Mouse (Mus musculus): ENCODE measurements around the gene Tmem145.
"Not testable (repeated sequence)": the region's sequence is repeated elsewhere in the genome, so short reads cannot be mapped to it uniquely, and the experiment has no call there.

Tmem145 gene

DNA sequence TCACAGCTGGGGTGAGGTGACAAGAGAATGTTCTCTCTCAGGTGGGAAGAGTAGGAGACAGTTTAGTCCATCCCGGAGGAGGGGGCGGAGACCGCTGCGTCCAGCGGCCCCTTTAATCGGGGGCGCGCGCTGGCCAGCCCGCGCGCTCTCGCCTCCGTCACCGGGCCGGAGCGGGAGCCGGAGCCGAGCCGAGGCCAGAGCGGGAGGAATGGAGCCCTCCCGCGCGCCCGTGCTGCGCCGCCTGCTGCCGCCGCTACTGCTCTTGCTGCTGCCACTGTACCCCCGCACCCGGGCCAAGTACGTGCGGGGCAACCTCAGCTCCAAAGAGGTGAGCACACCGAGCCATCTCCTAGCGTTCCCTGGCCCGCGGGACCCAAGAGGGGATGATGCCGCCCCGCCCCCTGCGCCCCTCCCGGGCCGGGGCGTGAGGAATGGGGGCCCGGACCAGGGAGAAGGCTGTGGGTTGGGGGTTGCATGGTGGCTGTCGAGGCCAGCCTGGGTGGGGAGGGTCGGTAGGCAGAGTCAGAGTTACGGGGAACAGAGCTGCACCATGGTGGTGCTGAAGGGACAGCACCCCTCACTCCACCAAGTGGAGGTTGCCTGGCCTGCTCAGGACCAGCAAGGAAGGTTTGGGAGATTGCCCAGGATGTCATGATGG, at the start of gene Tmem145:
Tmem145 (plus strand) TSS at position 151 of the 658 bp plus-strand sequence.
- peak; percentile 86 for DNase-seq (ENCODE audit: low read depth)

DNA sequence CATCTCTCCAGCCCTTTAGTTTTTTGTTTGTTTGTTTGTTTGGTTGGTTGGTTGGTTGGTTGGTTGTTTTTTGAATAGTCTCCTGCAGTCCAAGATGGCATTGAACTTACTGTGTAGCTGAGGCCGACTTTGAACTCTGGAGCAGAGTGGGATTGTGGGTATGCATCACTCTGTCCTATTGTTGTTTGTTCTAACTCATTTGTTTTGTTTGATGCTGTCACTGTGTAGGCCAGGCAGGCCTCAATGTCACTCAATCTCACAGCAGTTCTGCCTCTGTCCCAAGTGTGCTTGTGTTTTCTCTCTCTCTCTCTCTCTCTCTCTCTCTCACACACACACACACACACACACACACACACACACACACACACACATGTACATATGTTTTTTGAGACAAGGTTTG, 44.0 kb upstream of the Tmem145 start:
- DNase-seq (ENCODE audit: low read depth), result no peak

DNA sequence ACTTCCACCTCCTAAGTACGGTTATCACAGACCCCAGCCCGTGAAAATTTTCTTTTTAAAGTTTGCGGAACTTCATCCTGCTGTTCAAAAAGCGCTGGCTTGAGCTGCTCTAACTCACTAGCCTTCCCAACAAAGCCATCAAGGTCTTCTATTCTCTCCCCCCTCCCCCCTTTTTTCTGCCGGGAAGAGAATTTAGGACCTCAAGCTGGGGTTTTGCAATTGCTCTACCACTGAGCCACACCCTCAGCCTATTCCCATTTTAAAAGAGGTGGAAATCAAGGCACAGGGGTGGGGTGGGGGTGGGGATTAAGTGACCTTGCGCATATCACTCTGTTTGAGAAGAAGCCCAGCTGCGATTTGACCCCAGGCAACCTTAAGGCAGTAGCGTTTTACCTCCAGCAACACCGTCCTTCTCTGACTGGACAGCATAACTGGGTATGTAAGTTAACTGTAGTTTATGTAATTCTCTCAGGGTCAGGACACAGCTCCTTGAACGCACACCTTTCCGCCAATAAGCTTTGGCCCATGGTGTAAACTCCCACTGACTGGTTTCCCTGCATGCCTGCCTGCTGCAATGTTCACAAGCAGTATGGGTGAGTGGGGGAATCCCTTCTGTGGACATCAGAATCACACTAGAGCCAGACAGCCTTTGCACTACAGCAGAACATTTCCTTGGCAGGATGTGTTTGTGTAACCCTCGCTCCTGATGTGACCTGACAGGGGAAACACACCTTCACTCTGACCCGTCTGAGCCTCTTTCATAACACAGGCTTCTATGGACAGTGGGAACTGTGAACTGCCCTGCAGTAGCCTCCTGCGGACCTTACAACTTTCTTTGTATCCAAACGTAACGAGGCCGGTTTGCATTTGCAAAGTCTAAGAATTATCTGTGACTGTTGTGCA, 41.7 kb upstream of the Tmem145 start:
- no peak for DNase-seq (ENCODE audit: low read depth)

DNA sequence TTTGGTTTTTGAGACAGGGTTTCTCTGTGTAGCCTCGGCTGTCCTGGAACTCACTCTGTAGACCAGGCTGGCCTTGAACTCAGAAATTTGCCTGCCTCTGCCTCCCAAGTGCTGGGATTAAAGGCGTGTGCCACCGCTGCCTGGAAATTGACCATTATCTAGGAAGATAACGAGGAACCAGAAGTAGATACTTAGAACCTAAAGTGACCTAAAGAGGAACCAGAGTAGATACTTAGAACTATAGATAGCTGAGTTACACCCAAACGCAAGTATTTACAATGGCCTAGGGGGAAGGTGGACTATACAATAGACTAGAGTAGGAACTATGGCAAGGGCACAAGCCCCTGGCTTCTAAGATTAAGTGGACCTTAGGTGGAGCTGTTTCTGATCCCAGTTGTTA, 40.2 kb upstream of the Tmem145 start:
- not testable (repeated sequence) for DNase-seq (ENCODE audit: low read depth)

DNA sequence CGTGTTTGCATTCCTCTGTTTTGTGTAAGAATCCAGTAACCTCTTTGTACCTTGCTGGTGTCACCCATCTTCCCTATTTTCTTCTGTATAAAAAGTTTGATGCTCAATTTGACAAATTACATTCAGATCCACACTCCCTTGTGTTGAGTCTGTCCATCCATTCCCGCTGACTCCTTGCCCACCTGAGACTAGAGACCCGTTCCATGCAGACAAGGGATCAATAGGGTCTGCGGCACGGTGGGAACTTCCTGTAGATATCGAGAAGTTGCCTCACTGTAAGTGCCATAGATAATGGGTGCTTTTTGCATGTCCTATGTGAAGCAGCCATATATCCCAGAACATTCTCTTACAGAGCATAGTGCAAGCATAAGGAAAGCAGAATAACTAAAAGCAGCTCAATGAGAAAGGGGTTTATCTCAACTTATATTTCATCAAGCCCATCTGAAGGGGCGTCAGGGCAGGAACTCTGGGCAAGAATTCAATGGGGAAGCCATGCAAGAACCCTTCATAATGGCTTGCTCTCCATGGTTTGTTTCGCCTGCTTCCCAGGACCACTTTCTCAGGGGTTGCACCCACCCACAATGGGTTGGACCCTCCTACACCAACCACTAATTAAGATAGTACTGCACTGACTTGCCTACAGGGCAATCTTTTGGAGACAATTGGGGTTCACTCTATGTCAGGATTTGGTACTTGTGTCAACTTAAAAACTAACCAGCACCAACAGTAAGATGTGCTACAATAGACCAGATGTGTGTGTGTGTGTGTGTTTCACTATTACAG, 39.5 kb upstream of the Tmem145 start:
- DNase-seq (ENCODE audit: low read depth), result no peak

DNA sequence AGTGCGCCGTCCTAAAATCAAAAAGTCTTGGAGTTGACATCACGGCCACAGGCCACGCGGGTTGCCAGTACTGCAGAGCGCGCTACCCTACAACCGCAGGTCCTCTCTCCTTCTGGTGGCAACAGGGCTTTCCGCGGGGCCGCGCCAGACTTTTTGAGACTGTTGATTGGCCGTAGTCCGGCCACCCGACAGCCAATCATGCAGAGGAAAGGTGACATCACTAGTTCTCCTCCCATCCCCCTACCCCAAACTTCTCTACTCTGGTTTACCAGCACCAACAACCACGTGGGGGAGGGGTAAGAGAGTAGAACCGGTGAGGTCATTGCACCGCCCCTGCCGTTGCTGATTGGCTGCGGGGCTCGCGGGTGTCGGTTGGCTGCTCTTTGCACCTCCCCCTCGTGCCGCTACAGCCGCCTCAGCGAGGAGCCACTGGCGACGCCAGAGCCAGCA, 38.6 kb upstream of the Tmem145 start, which contains the start of gene Cic:
Cic (plus strand) TSS at position 404 of the 450 bp plus-strand sequence.
- peak; percentile 99 for DNase-seq (ENCODE audit: low read depth)

DNA sequence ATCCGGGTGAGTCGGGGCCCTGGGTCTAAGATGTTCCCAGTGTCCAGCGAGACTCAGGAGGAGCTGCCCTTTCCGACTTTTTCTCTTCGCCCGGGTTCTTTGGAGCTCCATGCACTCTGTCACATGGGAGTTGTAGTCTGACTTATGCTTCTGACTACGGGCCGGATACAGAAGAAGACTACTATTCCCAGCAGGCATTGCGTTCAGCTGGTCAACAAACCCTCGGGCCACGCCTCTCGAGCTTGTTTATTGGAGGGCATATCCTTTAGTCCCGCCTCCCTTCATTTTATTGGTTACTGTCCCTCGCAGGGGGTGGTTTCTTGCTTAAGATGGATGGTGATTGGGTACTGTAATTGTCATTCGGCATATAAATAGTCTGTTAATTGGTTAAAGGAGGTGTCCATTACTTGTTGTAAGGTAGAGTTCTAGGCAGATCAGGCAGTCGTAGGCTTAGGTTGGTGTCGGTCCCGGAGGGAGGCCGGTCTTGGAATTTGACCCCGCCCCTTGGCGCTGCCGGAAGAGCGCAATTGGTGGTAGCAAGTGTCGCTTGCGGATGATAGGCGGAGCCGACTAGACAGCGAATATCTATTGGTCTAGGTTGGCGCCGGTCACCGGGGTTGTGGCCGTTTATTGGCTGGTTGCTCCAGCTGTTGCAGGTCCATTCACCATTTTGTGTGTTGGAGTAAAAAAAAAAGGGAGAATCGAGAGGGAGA, 38.0 kb upstream of the Tmem145 start:
- DNase-seq (ENCODE audit: low read depth), result peak; percentile 100

DNA sequence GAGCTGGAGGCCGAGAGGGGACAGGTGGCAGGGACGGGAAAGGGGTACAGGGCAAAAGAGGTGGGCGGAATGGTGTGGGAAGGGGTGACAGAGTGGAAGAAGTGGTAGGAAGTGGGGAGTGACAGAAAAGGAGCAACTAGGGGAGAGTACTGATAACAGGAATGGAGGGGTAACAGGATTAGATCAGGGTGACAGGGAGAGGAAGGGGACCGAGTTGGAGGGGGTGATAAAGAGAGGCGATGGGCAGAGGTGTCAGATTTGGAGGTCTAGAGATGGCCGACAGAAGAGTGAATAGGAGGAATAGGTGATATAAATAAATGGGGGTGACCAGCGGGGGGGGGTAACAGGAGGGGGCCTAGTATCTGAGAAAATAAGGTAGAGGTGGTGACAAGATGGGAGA, 37.3 kb upstream of the Tmem145 start:
- no peak for DNase-seq (ENCODE audit: low read depth)

DNA sequence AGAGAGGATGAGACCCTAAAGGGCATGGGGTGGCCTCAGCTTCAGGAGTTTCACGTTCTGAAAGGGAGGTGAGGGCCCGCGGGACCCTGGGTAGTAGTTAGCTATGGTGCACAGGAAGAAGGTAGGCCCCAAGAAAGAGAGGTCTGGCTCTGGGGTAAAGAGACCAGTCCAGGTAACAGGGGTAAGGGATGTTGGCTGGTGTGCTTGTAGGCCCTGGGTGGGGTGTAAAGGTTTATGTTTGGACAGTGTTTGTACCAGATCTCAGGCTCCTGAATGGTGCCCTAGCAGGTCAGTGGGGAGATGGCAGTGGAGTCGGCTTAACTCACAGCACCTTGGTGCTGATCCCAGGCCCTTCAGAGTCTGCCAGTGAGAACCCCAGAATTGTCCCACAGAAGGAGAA, 36.9 kb upstream of the Tmem145 start:
- DNase-seq (ENCODE audit: low read depth), result no peak

DNA sequence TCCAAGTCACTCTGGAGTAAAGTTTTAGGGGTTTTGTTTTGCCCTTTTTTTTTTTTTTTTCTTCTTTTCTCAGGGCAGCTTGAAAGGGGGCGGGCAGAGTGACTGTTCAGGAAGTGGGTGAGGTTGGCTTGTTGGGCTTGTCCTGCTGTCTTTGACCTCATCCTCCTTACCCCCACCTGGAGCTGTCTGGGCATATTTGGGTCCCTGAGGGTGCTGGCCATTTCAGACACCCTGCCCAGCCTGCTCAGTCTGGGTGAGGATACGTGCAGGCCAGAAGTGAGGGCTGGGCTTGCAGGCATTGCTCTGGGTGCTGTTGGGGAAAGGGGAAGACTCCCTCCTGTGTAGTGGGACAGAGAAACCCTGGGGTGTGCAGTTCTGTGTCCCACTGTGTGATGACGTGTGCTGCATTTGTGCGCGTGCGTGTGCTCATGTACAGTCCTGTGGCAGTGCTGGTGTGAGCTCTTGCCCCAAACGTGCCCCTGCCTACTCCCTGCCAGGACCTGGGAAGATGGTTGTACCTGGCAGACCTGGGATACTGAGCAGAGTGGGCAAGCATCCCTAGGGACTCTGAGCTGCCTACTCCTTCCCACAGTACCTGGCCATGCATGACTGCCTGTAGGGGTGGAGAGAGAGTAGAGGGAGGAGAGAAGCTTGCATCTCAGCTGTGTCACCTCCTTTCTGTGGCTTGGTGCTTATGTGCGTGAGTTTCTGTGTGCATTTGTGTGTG, 36.2 kb upstream of the Tmem145 start:
- DNase-seq (ENCODE audit: low read depth), result no peak

DNA sequence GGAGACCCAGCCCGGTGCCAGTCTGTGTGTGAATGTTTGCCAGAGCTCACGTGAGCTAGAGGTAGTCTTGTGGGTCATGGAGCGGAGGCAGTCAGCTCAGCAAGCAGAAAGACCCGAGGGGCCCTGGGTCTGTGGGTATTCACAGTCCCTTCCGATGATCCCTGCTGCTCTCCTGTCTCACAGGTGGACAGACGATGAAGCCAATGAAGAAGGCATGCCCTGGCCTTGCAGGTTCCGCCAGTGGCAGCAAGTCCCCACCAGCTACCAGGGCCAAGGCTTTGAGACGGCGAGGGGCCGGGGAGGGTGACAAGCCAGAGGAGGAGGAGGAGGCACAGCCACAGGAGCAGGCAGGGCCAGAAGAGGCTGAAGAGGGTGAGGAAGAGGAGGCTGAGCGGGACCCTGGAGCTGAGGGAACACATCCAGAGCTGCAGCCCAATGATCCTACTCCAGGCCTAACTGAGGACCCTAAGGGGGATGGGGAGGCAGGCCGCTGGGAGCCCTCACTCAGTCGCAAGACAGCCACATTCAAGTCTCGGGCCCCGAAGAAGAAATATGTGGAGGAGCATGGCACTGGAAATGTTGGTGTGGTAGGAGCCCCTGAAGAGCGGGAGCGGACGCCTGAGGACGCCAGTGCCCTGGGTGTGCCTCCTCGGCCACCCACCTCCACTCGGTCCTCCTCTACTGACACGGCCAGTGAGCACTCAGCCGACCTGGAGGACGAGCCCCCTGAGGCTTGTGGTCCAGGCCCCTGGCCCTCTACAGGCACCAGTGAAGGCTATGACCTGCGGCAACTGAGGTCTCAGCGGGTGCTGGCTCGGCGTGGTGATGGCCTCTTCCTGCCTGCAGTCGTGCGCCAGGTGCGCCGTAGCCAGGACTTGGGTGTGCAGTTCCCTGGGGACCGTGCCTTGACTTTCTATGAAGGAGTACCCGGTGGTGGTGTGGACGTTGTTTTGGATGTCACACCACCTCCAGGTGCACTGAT, 35.0 kb upstream of the Tmem145 start:
- DNase-seq (ENCODE audit: low read depth), result no peak

DNA sequence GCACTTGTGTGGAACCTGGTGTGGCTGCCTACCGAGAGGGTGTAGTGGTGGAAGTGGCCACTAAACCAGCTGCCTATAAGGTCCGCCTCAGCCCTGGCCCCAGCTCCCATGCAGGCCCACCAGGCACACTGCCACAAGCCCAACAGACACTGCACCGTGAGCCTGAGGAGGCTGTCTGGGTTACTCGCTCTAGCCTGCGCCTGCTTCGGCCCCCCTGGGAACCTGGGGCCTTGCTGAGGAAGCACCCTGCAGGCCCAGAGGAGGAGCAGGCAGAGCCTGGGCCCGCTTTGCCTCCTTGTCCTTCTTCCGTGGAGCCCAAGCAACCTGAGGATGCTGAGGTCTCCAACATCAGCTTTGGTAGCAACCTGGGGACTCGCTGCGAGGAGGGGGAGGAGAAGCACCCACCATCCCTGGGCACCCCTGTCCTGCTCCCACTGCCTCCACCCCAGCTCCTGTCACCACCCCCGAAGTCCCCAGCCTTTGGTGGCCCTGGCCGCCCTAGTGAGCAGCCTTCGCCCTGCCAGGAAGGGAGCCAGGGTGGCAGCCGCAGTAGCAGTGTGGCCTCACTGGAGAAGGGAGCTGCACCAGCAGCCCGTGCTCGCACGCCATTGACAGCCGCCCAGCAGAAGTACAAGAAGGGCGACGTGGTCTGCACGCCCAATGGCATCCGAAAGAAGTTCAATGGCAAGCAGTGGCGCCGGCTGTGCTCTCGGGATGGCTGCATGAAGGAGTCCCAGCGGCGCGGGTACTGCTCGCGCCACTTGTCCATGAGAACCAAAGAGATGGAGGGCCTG, 34.1 kb upstream of the Tmem145 start:
- DNase-seq (ENCODE audit: low read depth), result no peak

DNA sequence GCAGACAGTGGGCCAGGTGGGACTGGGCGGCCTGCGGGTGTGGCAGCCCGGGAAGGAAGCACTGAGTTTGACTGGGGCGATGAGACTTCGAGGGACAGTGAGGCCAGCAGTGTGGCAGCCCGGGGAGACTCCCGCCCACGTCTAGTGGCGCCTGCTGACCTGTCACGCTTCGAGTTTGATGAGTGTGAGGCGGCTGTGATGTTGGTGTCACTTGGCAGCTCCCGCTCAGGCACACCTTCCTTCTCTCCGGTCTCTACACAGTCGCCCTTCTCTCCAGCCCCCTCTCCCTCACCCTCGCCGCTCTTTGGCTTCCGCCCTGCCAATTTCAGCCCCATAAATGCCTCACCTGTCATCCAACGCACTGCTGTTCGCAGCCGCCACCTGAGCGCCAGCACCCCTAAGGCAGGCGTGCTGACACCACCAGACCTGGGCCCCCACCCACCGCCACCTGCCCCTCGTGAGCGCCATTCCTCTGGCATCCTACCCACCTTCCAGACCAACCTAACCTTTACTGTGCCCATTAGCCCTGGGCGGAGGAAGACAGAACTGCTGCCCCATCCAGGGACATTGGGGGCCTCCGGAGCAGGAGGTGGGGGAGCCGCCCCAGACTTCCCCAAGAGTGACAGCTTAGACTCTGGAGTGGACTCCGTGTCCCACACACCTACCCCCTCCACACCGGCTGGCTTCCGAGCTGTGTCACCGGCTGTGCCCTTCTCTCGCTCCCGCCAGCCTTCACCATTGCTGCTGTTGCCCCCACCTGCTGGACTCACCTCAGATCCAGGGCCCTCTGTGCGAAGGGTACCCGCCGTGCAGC, 33.3 kb upstream of the Tmem145 start:
- DNase-seq (ENCODE audit: low read depth), result no peak

DNA sequence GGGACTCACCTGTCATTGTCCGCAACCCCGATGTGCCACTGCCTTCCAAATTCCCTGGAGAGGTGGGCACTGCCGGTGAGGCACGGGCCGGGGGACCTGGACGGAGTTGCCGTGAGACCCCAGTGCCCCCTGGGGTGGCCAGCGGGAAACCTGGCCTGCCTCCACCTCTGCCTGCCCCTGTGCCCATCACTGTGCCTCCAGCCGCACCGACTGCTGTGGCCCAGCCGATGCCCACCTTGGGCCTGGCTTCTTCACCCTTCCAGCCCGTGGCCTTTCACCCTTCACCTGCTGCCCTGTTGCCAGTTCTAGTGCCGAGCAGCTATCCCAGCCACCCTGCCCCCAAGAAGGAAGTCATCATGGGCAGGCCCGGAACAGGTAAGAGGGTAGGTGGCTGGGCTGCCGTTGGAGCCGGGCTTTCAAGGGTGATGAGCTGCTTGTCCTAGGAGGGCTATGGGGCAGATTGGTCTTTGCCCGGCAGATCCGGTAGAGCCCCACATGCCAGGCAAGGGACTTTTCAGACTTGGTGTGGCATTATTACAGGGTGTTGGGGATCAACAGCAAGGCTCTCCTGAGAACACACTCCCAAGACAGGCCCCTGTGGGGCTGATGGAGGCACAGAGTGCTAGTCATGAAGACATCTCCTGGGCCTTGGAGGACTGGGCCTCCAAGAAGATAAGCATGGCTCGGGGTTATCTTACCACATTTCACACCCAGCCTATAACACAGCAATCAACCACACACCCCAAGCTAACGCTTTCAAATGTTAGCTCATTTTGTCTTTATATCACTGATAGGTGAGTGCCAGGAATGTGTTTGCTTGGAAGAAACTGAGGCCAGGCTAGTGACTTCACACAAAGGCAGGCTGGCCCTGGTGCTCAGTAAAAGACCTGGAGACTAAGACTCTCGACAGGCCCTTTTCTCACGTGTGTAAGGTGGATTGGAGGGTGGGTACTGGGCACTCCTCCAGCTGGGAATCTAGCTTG, 32.4 kb upstream of the Tmem145 start:
- DNase-seq (ENCODE audit: low read depth), result no peak

DNA sequence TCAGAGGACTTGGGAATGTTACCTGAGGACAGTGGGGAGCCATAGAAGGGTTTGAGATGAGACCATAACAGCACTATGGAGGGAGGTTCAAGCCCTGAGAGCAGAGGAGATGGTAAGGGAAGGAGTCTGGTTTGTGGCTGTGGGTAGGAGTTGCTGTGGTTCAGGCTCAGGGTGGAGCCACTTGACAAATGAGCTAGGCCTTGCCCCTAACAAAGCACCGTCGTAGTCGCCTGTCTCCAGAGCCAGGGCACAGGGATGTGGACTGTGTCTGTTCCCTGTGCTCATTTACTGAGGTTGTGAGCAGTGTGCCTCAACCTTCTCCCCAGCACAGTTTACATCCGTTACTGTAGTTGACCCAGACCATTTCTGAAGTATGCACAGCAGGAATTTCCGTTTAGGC, 31.3 kb upstream of the Tmem145 start:
- DNase-seq (ENCODE audit: low read depth), result no peak

DNA sequence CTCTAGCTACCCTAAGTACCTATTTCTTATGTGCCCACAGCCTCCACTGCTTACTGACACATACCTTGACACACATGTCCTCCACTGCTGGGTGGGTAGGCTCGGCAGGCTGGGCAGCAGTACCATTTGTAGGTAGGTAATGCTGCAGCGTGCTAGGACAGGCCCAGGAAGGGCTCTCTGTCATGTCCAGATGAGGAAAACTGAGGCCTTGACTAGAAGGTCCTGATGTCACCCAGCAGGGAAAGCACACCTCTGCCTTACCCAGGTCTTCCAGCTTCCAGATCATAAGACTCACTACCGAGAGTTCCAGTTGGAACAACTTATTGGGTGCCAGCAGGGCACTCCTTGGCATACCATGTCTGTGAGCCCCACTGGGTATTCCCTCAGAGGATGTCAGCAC, 30.9 kb upstream of the Tmem145 start:
- DNase-seq (ENCODE audit: low read depth), result no peak
